Mouse (Mus musculus) gastrocnemius, postnatal 36 days (tissue): ENCODE data around the gene Tcf25. TPM values are rescaled to one million over a fixed set of nuclear protein-coding genes. Genes with fewer than 3 reads are reported as not detected.
A peak's percentile ranks its signal among the peaks of the same experiment; 100 is the strongest.
"Not testable (repeated sequence)": the region's sequence is repeated elsewhere in the genome, so short reads cannot be mapped to it uniquely, and the experiment has no call there.

Experiments
- DNase-seq, 2 experiments: peaks; one replicate each; pipeline ENCODE4 v3.0.0; 2022
- intact Hi-C: fragments of 180-260 bp; cut with DNase I; formaldehyde crosslinking; loops from one replicate; pipeline ENCODE4 v1.15.1; 2025
- total RNA-seq, 2 experiments: library from RNA; stranded (reverse); gene quantifications; 2 replicates each; pipeline ENCODE4 v1.2.3; 2021

The Tcf25 gene
- total RNA-seq, 2 experiments from 2014 or later, result 136 to 137 TPM

DNA sequence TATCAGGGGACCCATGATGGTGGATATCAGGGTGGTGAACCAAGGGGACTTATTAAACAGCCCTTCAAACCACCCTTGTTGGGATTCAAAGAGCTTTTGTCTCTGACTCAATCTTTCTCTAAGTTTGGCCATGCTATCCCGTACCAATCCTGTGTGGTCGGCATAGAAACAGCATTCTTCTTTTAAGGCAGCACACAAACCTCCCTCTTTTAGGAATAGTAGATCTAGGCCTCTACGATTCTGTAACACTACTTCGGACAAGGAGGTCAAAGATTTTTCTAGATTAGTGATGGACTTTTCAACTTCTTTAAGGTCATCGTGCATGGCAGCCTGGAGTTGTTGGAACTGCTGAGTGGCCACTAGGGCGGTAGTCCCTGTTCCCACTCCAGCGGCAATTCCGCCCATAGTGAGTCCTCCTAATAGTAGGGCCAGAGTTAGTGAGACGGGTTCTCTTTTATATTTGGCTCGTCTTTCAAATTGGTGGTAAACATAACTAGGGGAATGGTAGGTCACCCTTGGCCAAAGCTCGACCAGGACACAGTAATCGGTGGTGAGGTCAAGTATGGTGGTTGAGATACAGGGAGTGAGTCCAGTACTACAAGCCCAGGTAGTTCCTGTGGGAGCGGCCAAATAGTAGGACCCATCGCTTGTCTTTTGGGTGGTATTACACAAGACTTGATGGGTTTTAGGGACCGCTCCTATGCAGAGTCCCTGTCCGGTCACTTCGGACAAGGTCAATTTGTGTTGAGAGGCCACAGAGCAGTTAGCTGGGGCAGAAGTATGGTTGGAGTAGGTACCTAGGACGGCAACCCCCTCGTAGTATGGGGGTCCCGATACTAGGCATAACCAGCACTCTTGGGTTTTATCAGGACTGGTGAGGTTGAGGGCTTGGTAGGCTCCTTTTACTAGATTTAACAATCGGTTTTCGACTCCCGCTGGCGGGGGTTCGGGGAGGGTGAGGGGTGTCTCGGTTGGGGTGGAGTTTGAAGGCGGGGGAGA is 53.3 kb downstream of the Tcf25 start:
- intact Hi-C loops, result no loop called here
- DNase-seq, result no peak

- intact Hi-C loops, result no loop called here
- DNase-seq, result no peak
Measured at GRCm38 (mm10) chr8:123427639-123428275, 54.2 kb downstream of the Tcf25 start.

GRCm38 (mm10) chr8:123428343-123428893 is 54.9 kb downstream of the Tcf25 start:
- DNase-seq, result no peak
- intact Hi-C loops, result no loop called here

GRCm38 (mm10) chr8:123428939-123429721 is 55.6 kb downstream of the Tcf25 start:
- intact Hi-C loops, result no loop called here
- DNase-seq, result no peak

- not testable (repeated sequence) for DNase-seq
Measured at GRCm38 (mm10) chr8:123429722-123430013, 56.1 kb downstream of the Tcf25 start.

DNA sequence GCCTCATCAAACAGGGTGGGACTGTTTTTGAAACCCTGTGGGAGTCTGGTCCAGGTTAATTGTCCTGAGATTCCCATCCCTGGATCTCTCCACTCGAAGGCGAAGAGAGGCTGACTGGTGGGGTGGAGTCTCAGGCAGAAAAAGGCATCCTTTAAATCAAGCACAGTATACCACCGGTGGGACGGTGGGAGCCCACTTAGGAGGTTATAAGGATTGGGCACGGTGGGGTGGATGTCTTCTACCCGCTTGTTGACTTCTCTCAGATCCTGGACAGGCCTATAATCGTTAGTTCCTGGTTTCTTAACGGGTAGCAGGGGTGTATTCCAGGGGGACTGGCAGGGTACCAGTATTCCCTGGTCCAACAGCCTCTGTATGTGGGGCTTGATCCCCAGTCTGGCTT is 57.4 kb downstream of the Tcf25 start:
- intact Hi-C loops, DNase-seq: not testable (repeated sequence)

More at GRCm38 (mm10) chr8:123429722-123430013, 56.1 kb downstream of the Tcf25 start:
- intact Hi-C loops, result not testable (repeated sequence)

DNA sequence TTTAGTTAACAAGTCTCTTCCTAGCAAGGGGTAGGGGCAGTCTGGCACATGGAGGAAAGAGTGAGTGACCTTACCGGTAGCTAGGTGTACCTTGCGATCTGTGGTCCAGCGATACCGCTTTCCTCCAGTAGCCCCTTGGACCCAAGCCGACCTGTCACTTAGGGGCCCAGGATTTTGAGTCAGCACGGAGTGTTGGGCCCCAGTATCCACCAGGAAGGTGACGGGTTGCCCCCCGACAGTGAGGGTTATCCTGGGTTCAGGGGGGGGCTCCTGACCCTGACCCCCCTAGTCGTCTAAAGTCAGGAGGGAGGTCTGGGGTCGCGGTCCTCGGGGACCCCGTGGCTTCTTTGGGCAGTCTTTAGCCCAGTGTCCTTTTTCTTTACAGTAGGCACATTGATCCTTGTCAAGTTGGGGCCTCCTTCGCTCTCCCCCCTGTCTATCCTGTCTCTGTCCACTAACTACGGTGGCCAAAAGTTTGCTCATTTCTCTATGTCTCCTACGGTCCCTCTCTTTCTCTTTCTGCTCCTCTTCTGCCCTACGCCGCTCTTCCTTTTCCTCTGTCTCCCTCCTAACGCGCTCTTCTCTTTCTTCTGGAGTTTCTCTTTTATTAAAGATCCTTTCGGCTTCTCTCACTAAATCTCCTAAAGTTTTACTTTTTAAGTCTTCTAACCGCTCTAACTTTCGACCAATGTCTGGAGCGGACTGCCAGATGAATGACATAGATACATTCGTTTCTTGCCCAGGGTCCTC is 58.2 kb downstream of the Tcf25 start:
- intact Hi-C loops, result no loop called here
- no peak for DNase-seq

- intact Hi-C loops, result no loop called here
- DNase-seq, result no peak
Measured at GRCm38 (mm10) chr8:123432381-123432780, 58.8 kb downstream of the Tcf25 start.

GRCm38 (mm10) chr8:123433241-123433974 is 59.9 kb downstream of the Tcf25 start:
- intact Hi-C loops, DNase-seq: not testable (repeated sequence)

DNA sequence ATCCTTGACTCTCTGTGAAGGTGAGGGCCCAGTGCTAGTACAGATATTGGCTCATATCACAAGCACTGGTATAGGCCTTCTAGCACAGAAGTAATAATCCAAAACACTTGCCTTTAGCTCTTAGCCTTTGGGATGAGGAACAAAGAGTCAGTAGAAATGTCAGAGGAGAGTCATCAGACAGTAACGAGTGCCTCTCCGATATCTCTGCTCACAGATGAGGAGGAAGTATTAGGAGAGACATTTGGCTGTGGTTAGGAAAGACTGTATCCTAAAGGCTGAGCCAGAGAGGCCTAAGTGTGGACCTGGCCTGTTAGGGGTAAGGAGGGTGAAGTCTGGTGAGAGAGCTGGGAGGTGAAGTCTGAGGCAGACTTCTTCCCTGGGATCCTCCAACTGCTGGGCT is 68.2 kb downstream of the Tcf25 start:
- intact Hi-C loops, result no loop called here
- DNase-seq, result no peak

- no peak for DNase-seq
- intact Hi-C loops, result no loop called here
Measured at GRCm38 (mm10) chr8:123442351-123442750, 68.8 kb downstream of the Tcf25 start.

DNA sequence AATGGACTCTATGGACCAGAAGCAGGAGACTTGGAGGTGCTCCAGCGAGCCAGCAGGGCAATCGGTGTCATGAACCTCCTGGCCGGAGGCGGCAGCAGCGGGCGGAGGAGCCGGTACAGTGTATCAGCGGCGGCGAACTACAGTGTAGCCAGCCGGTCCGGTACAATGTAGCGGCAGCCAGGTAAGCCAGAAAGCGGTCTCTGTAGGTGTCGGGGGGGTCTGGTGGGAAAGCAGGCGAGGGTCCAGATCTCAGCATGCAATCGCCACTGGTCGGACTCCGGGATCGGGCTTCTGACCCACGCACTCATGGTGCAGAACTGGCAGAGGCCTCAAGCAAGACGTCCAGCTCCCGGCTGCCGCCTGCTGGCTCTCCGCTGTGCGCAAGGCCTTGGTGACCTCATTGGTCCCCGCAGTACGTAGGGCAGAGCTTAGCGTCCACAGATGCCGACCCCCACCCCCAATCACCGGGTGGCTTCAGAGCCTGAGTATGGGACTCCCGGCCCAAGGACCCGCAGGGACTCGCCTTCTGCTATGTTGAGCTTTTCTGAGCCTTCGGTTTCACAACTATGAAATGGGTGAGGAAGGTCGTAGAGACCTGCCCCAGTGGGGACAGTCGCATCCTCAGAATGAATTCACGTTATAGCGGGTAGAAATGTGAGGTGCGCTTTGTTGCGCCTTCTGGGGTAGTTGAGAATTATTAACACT is 69.5 kb downstream of the Tcf25 start:
- intact Hi-C loops, result no loop called here
- DNase-seq, result peak; percentile 93 to 96

GRCm38 (mm10) chr8:123443576-123443921 is 70.0 kb downstream of the Tcf25 start:
- intact Hi-C loops, result no loop called here
- DNase-seq, result no peak

- intact Hi-C loops, result no loop called here
- no peak for DNase-seq
Measured at GRCm38 (mm10) chr8:123444131-123444530, 70.6 kb downstream of the Tcf25 start.

GRCm38 (mm10) chr8:123445981-123446380 is 72.4 kb downstream of the Tcf25 start:
- intact Hi-C loops, result no loop called here
- DNase-seq, result no peak

DNA sequence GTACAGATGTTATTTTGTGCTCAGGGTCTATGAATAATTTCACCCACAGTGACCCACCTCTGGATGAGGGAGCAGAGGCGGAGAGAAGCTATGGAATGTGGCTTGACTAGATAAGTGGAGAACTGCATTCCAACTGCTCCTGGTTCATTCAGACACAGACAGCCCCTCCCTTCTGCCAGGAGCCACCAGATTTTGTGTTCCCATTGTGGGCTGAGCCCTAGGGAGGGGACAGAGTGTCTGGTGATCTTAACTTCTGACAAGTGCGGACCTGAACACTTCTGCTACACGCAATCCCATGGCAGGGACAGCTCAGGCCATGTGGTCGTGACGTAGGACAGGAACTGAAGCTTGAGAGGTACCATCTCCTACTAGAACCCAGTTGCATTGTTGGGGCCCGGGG is 73.2 kb downstream of the Tcf25 start:
- DNase-seq, result no peak
- intact Hi-C loops, result no loop called here

DNA sequence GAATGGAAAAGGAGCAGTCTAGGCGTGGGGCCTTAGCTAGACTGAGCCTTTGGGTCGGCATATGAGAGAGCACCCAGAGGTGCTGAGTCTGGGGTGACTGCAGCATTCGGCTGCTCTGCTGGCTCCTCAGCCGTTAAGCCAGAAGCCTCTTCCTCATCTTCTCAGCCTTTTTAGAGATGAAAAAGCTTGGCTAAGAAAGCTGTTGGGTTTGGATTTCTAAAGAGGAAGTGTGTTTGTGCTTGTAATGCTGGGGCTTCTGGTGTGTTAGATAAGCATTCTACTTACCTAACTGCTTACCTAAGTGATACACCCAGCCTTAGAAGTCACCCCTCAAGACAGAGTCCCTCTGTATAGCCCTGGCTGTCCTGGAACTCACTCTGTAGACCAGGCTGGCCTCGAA is 77.2 kb downstream of the Tcf25 start:
- intact Hi-C loops, result no loop called here
- DNase-seq, result no peak

DNA sequence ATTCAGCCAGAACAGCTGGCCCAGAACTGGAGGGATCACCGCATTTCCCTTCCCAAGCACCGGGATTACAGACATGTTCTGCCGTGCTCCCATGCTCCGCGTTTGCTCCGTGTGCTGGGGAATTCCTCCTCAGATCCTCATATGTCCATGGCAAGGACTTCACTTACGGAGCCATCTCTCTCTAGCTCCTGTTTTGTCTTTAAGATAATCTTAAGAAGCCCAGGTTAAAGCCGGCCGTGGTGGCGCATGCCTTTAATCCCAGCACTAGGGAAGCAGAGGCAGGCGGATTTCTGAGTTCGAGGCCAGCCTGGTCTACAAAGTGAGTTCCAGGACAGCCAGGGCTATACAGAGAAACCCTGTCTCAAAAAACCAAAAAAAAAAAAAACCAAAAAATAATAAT is 78.2 kb downstream of the Tcf25 start:
- DNase-seq, intact Hi-C loops: not testable (repeated sequence)

DNA sequence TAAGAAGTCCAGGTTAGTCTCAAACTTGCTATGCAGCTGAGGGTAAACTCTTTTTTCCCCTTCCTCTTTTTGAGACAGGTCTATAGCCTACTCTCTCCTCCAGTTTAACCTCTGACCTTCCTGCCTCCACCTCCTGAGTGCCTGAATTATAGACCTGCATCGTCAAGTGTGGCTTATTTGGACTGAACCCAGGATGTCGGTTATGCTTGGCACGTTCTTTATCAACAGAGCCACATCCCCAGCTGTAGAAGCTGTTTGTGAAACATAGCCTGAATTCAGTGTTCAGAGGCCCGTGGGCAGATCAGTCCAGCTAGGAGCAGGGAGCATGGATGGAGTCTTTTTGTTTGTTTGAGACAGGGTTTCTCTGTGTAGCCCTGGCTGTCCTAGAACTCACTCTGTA is 78.6 kb downstream of the Tcf25 start:
- intact Hi-C loops, result no loop called here
- no peak for DNase-seq
